Mouse (Mus musculus) kidney, adult 2 months (tissue): ENCODE results near the gene Slc25a15. TPM values are rescaled to one million over a fixed set of nuclear protein-coding genes. Genes with fewer than 3 reads are reported as not detected.

ENCODE experiments used
- DNase-seq: peaks from one replicate; pipeline ENCODE4 v3.0.0; 2021
- H3K27ac ChIP-seq: fragments of 200-500 bp; 2 replicates; pipeline ENCODE4 v1.5.1; 2012; ENCODE audit warnings: low read depth, low read length, control low read depth, inconsistent platforms; ENCODE audit not compliant: insufficient read depth
- H3K27me3 ChIP-seq: fragments of 200-500 bp; replicated peaks from 2 replicates; pipeline ENCODE4 v1.6.1; 2012; ENCODE audit warnings: mild to moderate bottlenecking, moderate library complexity, low read length, inconsistent platforms; ENCODE audit not compliant: control insufficient read depth, insufficient read depth
- H3K36me3 ChIP-seq: fragments of 200-500 bp; 2 replicates; pipeline ENCODE4 v1.6.1; 2012; ENCODE audit warnings: mild to moderate bottlenecking, moderate library complexity, low read length, inconsistent platforms; ENCODE audit not compliant: control insufficient read depth, insufficient read depth
- H3K4me1 ChIP-seq: fragments of 200-500 bp; 2 replicates; pipeline ENCODE4 v1.6.1; 2011; ENCODE audit warnings: low read length; ENCODE audit not compliant: control insufficient read depth, insufficient read depth
- H3K4me3 ChIP-seq: fragments of 200-500 bp; 2 replicates; pipeline ENCODE4 v1.5.1; 2011; ENCODE audit warnings: mild to moderate bottlenecking, low read depth, low read length, control low read depth; ENCODE audit not compliant: insufficient read depth
- CTCF ChIP-seq: fragments of 200-500 bp; conservative IDR thresholded peaks from 2 replicates; pipeline ENCODE4 v1.5.1; 2011; ENCODE audit warnings: low read depth, mild to moderate bottlenecking, control low read depth, low read length, moderate library complexity, mixed read lengths; ENCODE audit not compliant: insufficient read depth, insufficient read length
- POLR2A ChIP-seq: fragments of 200-500 bp; IDR thresholded peaks from one replicate; pipeline ENCODE4 v1.6.1; 2011; ENCODE audit warnings: low read depth, low read length, control low read depth
- WGBS: fragments of 180-500 bp; shearing (Covaris S2); methylation state at CpG from one replicate; pipeline ENCODE4 v1.1.7; 2018; 5-methylcytosine and 5-hydroxymethylcytosine counted together
- polyA plus RNA-seq: library from polyadenylated mRNA; depleted of rRNA; stranded (reverse); fragments of >200 nt; gene quantifications from 2 replicates; pipeline ENCODE4 v1.2.3, GENCODE M21; 2012; rRNA removed

The Slc25a15 gene
- polyA plus RNA-seq, 1 experiment, result 60.2 TPM

- no peak overlapping the region for H3K4me3 ChIP-seq
- H3K27me3 ChIP-seq, result no peaks in the 10 kb centered on the region
- no peak for TF ChIP-seq POLR2A
- TF ChIP-seq CTCF, result no peak
- H3K4me1 ChIP-seq, result no peaks in the 10 kb centered on the region
- peaks cover 7% of the 10 kb centered on the region for H3K36me3 ChIP-seq
- WGBS, result 87% methylated on average over 19 of the region's 19 CpGs
- no peak overlapping the region for H3K27ac ChIP-seq
- no peak for DNase-seq
Observed at GRCm38 (mm10) chr8:22382824-22383595, 15.4 kb downstream of the Slc25a15 start.

- Histone ChIP-seq H3K4me1 (no peaks in the 10 kb centered on the region), H3K36me3 (peaks cover 7% of the 10 kb centered on the region), H3K4me3 (no peak overlapping the region), H3K27ac (no peak overlapping the region), H3K27me3 (no peaks in the 10 kb centered on the region)
- WGBS, result 94% methylated on average over 11 of the region's 11 CpGs
- no peak for TF ChIP-seq CTCF
- TF ChIP-seq POLR2A, result no peak
- no peak for DNase-seq
Observed at GRCm38 (mm10) chr8:22380934-22381333, 17.5 kb downstream of the Slc25a15 start.

GRCm38 (mm10) chr8:22376903-22377302 is 21.5 kb downstream of the Slc25a15 start:
- Histone ChIP-seq H3K4me3 (no peak overlapping the region), H3K27ac (no peak overlapping the region), H3K36me3 (peaks cover 6% of the 10 kb centered on the region), H3K27me3 (no peaks in the 10 kb centered on the region), H3K4me1 (no peaks in the 10 kb centered on the region)
- TF ChIP-seq POLR2A (no peak), CTCF (peak; percentile 65)
- DNase-seq, result peak; percentile 47
- 49% methylated on average over 5 of the region's 5 CpGs for WGBS

GRCm38 (mm10) chr8:22376311-22376710 is 22.1 kb downstream of the Slc25a15 start:
- WGBS, result 63% methylated on average over 5 of the region's 5 CpGs
- TF ChIP-seq POLR2A, result no peak
- H3K27me3 ChIP-seq, result no peaks in the 10 kb centered on the region
- peak; percentile 61 for DNase-seq
- H3K4me3 ChIP-seq, result no peak overlapping the region
- H3K27ac ChIP-seq, result no peak overlapping the region
- H3K4me1 ChIP-seq, result no peaks in the 10 kb centered on the region
- peaks cover 4% of the 10 kb centered on the region for H3K36me3 ChIP-seq

- Histone ChIP-seq H3K4me1 (no peaks in the 10 kb centered on the region), H3K27ac (no peak overlapping the region), H3K4me3 (no peak overlapping the region), H3K27me3 (no peaks in the 10 kb centered on the region), H3K36me3 (no peaks in the 10 kb centered on the region)
- no peak for DNase-seq
- 85% methylated on average over 6 of the region's 6 CpGs for WGBS
- TF ChIP-seq POLR2A, result no peak
- no peak for TF ChIP-seq CTCF
Observed at GRCm38 (mm10) chr8:22359882-22360281, 38.5 kb downstream of the Slc25a15 start.

- no peak for TF ChIP-seq CTCF
- Histone ChIP-seq H3K4me3 (no peak overlapping the region), H3K36me3 (no peaks in the 10 kb centered on the region), H3K27me3 (no peaks in the 10 kb centered on the region), H3K27ac (no peak overlapping the region), H3K4me1 (no peaks in the 10 kb centered on the region)
- 51% methylated on average over 6 of the region's 6 CpGs for whole genome bisulfite sequencing
- no peak for DNase-seq
Observed at GRCm38 (mm10) chr8:22359359-22359758, 39.0 kb downstream of the Slc25a15 start.

- no peak for DNase-seq
- Histone ChIP-seq H3K4me3 (no peak overlapping the region), H3K27ac (no peak overlapping the region), H3K4me1 (no peaks in the 10 kb centered on the region), H3K27me3 (no peaks in the 10 kb centered on the region), H3K36me3 (no peaks in the 10 kb centered on the region)
- TF ChIP-seq CTCF, result no peak
- TF ChIP-seq POLR2A, result no peak
- 69% methylated on average over 13 of the region's 13 CpGs for WGBS
Observed at GRCm38 (mm10) chr8:22335426-22335825, 63.0 kb downstream of the Slc25a15 start.

Other genes starting within 250 kb of the Slc25a15 start
- gene Nek3, start 232.2 kb downstream of the Slc25a15 start, polyA plus RNA-seq, result 1.6 and 1.7 TPM in 2 replicates
- 0.38 and 0.64 TPM in 2 replicates for gene Ckap2, start 212.8 kb downstream of the Slc25a15 start, polyA plus RNA-seq
- 12.0 and 15.0 TPM in 2 replicates for gene Vps36, start 205.8 kb downstream of the Slc25a15 start, polyA plus RNA-seq
- gene Thsd1, start 171.3 kb downstream of the Slc25a15 start, polyA plus RNA-seq, result 2.7 and 3.1 TPM in 2 replicates
- gene Tpte, start 115.2 kb downstream of the Slc25a15 start, polyA plus RNA-seq, result not detected in 2 replicates
- gene Mrps31, start 12.8 kb upstream of the Slc25a15 start, polyA plus RNA-seq, result 9.2 and 10.5 TPM in 2 replicates